Mouse (Mus musculus): Measurements from ENCODE around the gene Mettl7b. TPM values are rescaled to one million over a fixed set of nuclear protein-coding genes. Genes with fewer than 3 reads are reported as not detected.
A peak's percentile ranks its signal among the peaks of the same experiment; 100 is the strongest.

The Mettl7b gene
- polyA plus RNA-seq, 1 experiment from 2014 or later = 68.0 TPM

- peak overlapping the region; percentile 77 for H3K4me2 ChIP-seq (replicated peaks; ENCODE audit: low read depth)
- peak; percentile 94 for ATAC-seq (ENCODE audit: low FRiP score, low TSS enrichment)
- DNase-seq (ENCODE audit: low spot score) = peak; percentile 97
- no peaks in the 10 kb centered on the region for H3K27me3 ChIP-seq (ENCODE audit: control insufficient read depth, insufficient read depth, low read length)
- H3K9me3 ChIP-seq (ENCODE audit: control insufficient read depth, low read length) = no peaks in the 10 kb centered on the region
- H3K4me3 ChIP-seq (ENCODE audit: low read depth, low read length) = peak overlapping the region; percentile 68
- peak overlapping the region; percentile 81 for H3K9ac ChIP-seq (ENCODE audit: low read length)
- WGBS = 1% methylated on average over 40 of the region's 42 CpGs
- H3K27ac ChIP-seq (replicated peaks) = peak overlapping the region; percentile 97
- H3K36me3 ChIP-seq (ENCODE audit: control insufficient read depth, insufficient read depth, low read length) = no peaks in the 10 kb centered on the region
- TF ChIP-seq EP300 (optimal IDR thresholded peaks at IDR 0.05) (peak; percentile 63), CTCF (IDR thresholded peaks at IDR 0.05; ENCODE audit: low read depth) (peak; percentile 68)
- H3K4me1 ChIP-seq (replicated peaks; ENCODE audit: control insufficient read depth, insufficient read depth) = 0 out of 2 replicates have a peak, but pooled peaks cover 13% of the 10 kb centered on the region
These were observed 37.6 kb downstream of the Mettl7b start for GRCm38 (mm10) chr10:128923013-128923691.

DNA sequence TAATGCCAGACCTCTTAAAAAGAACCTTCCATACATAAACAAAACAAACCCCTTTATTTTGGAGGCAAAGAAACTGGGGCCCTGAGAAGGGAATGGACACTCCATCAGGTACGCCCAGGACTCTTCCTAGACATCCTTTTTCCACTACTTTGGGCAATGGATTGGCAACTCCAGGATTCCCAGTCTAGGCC lies 38.1 kb downstream of the Mettl7b start, which contains the start of gene Rdh5:
TSS of gene Rdh5 (minus strand) at position 67 of the 191 bp plus-strand sequence.
- Histone ChIP-seq H3K27me3 (ENCODE audit: control insufficient read depth, insufficient read depth, low read length) (no peaks in the 10 kb centered on the region), H3K4me3 (ENCODE audit: low read depth, low read length) (peak within 1 kb of the TSS; percentile 68), H3K27ac (replicated peaks) (peak within 1 kb of the TSS; percentile 97), H3K9me3 (ENCODE audit: control insufficient read depth, low read length) (no peaks in the 10 kb centered on the region), H3K4me2 (replicated peaks; ENCODE audit: low read depth) (peak within 1 kb of the TSS; percentile 77), H3K9ac (ENCODE audit: low read length) (peak within 1 kb of the TSS; percentile 81), H3K4me1 (replicated peaks; ENCODE audit: control insufficient read depth, insufficient read depth) (0 out of 2 replicates have a peak, but pooled peaks cover 13% of the 10 kb centered on the region), H3K36me3 (ENCODE audit: control insufficient read depth, insufficient read depth, low read length) (peaks cover 2% of the 10 kb centered on the region; the same call in 1 of the 2 replicates)
- TF ChIP-seq EP300 (optimal IDR thresholded peaks at IDR 0.05) (no peak), CTCF (IDR thresholded peaks at IDR 0.05; ENCODE audit: low read depth) (no peak)
- no peak for ATAC-seq (ENCODE audit: low FRiP score, low TSS enrichment)
- 17% methylated on average over 1 of the region's 1 CpGs for WGBS
- DNase-seq (ENCODE audit: low spot score) = no peak

- Histone ChIP-seq H3K4me2 (replicated peaks; ENCODE audit: low read depth) (peak overlapping the region; percentile 77), H3K27me3 (ENCODE audit: control insufficient read depth, insufficient read depth, low read length) (no peaks in the 10 kb centered on the region), H3K4me3 (ENCODE audit: low read depth, low read length) (peak overlapping the region; percentile 68), H3K9ac (ENCODE audit: low read length) (peak overlapping the region; percentile 81), H3K9me3 (ENCODE audit: control insufficient read depth, low read length) (no peaks in the 10 kb centered on the region), H3K4me1 (replicated peaks; ENCODE audit: control insufficient read depth, insufficient read depth) (0 out of 2 replicates have a peak, but pooled peaks cover 13% of the 10 kb centered on the region), H3K27ac (replicated peaks) (peak overlapping the region; percentile 97), H3K36me3 (ENCODE audit: control insufficient read depth, insufficient read depth, low read length) (peaks cover 7% of the 10 kb centered on the region)
- DNase-seq (ENCODE audit: low spot score) (no peak), ATAC-seq (ENCODE audit: low FRiP score, low TSS enrichment) (no peak)
- no peak for TF ChIP-seq CTCF (IDR thresholded peaks at IDR 0.05; ENCODE audit: low read depth)
- no peak for TF ChIP-seq EP300 (optimal IDR thresholded peaks at IDR 0.05)
- WGBS = 61% methylated on average over 16 of the region's 16 CpGs
These were observed 38.6 kb downstream of the Mettl7b start for GRCm38 (mm10) chr10:128921883-128922821.

DNA sequence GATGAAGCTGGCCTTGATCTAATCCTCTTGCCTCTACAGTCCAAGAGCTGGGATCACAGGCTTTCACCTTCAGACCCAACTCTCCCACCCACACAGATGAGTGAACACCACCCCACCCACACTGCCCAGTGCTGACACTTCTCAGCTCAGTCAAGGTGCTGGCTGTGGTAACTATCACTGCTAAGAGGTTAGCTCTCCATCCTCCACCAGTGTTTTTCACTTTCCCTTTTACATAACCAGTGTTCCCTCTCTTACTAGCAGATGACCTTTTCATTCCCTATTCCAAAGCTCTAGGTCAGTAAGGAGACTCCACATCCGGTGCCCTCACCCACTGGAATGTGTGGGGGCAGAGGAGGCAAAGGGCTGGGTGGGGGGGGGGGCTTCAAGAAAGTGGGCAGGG lies 39.5 kb downstream of the Mettl7b start:
- WGBS = 18% methylated on average over 1 of the region's 1 CpGs
- H3K4me2 ChIP-seq (replicated peaks; ENCODE audit: low read depth) = no peak overlapping the region
- no peaks in the 10 kb centered on the region for H3K27me3 ChIP-seq (ENCODE audit: control insufficient read depth, insufficient read depth, low read length)
- no peaks in the 10 kb centered on the region for H3K9me3 ChIP-seq (ENCODE audit: control insufficient read depth, low read length)
- H3K4me3 ChIP-seq (ENCODE audit: low read depth, low read length) = no peak overlapping the region
- peaks cover 12% of the 10 kb centered on the region for H3K36me3 ChIP-seq (ENCODE audit: control insufficient read depth, insufficient read depth, low read length)
- H3K4me1 ChIP-seq (replicated peaks; ENCODE audit: control insufficient read depth, insufficient read depth) = 0 out of 2 replicates have a peak, but pooled peaks cover 13% of the 10 kb centered on the region
- no peak for TF ChIP-seq EP300 (optimal IDR thresholded peaks at IDR 0.05)
- no peak for TF ChIP-seq CTCF (IDR thresholded peaks at IDR 0.05; ENCODE audit: low read depth)
- DNase-seq (ENCODE audit: low spot score) (no peak), ATAC-seq (ENCODE audit: low FRiP score, low TSS enrichment) (no peak)
- peak overlapping the region; percentile 56; the same call in 1 of the 2 replicates for H3K27ac ChIP-seq (replicated peaks)
- H3K9ac ChIP-seq (ENCODE audit: low read length) = no peak overlapping the region

DNA sequence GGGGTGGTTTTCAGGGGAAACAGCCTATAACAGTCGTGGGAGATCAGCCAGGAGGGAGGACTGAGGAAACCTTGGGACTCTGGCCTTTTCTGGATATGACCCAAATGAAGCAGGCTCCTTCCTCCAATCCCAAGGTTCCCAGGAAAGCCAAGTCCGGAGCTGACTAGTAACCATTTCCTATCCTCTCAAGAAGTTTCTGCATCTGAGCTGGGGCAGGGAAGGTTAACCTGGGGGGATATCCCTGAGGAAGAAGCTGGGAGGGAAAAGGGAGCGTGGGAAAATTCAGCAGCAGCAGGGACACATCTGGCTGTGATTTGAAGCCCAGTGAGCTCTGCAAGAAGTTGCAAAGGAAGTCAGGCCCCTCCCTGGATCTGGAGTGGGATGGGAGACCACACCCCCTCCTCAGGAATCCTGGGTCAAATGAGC lies 40.0 kb downstream of the Mettl7b start:
- no peak for TF ChIP-seq CTCF (IDR thresholded peaks at IDR 0.05; ENCODE audit: low read depth)
- TF ChIP-seq EP300 (optimal IDR thresholded peaks at IDR 0.05) = no peak
- ATAC-seq (ENCODE audit: low FRiP score, low TSS enrichment) (no peak), DNase-seq (ENCODE audit: low spot score) (no peak)
- no peak overlapping the region for H3K27ac ChIP-seq (replicated peaks)
- peaks cover 12% of the 10 kb centered on the region for H3K36me3 ChIP-seq (ENCODE audit: control insufficient read depth, insufficient read depth, low read length)
- 47% methylated on average over 3 of the region's 3 CpGs for WGBS
- H3K9me3 ChIP-seq (ENCODE audit: control insufficient read depth, low read length) = no peaks in the 10 kb centered on the region
- H3K4me2 ChIP-seq (replicated peaks; ENCODE audit: low read depth) = no peak overlapping the region
- no peak overlapping the region for H3K4me3 ChIP-seq (ENCODE audit: low read depth, low read length)
- H3K27me3 ChIP-seq (ENCODE audit: control insufficient read depth, insufficient read depth, low read length) = no peaks in the 10 kb centered on the region
- H3K4me1 ChIP-seq (replicated peaks; ENCODE audit: control insufficient read depth, insufficient read depth) = 0 out of 2 replicates have a peak, but pooled peaks cover 13% of the 10 kb centered on the region
- H3K9ac ChIP-seq (ENCODE audit: low read length) = no peak overlapping the region
